Mouse (Mus musculus): Measurements from ENCODE around the gene Ccdc114. TPM values are rescaled to one million over a fixed set of nuclear protein-coding genes. Genes with fewer than 3 reads are reported as not detected.

Ccdc114 gene
- polyA plus RNA-seq, 1 experiment from 2014 or later: 2.3 TPM

DNA sequence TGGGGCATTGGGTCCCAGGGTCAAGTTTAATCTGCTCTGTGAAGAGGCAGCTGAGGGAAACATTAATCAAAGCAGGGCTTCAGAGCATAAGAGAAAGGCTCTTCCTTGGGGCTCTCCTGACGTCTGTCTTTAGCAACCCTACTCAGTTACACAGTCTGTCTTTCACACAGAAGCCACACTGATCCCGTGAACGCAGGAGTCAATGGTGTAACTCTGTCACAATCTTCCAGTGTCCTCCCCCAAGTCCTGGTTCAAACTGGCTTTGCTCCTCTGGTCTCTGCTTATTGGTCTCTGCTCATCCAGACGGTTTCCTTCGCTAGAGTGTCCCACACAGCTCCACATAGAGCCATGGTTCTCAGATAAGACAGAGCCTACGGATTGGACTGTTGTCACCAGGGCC, 50.2 kb downstream of the Ccdc114 start:
- WGBS: 44% methylated on average over 6 of the region's 6 CpGs
- ATAC-seq (ENCODE audit: low FRiP score, low TSS enrichment): no peak

DNA sequence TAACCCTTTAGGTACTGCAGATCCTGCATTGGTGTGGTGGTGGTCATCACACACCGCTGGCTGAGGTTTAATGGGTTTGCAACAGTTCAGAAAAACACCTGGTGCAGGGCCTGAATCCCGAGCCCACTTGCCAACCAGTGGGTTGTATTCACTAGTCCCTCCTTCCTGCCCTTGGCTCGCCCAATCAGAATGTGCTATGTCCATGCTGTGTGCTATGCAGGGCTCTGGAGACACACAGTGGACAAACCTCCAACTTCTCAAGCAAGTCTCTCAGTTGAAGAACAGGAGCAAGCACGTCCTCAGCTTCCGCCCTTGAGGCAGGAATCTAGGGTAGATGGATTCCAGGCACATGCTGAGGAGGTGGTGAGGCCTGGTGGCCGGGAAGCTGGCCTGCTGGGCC, 50.6 kb downstream of the Ccdc114 start:
- WGBS: 65% methylated on average over 6 of the region's 6 CpGs
- no peaks in the 10 kb centered on the region for H3K36me3 ChIP-seq (ENCODE audit: control insufficient read depth, insufficient read depth, low read length)
- no peaks in the 10 kb centered on the region for H3K27me3 ChIP-seq (ENCODE audit: control insufficient read depth, insufficient read depth, low read length)
- no peaks in the 10 kb centered on the region for H3K4me1 ChIP-seq (replicated peaks; ENCODE audit: control insufficient read depth, insufficient read depth)
- DNase-seq (ENCODE audit: low spot score) (no peak), ATAC-seq (ENCODE audit: low FRiP score, low TSS enrichment) (no peak)
- no peak overlapping the region for H3K4me3 ChIP-seq (ENCODE audit: low read depth, low read length)
- TF ChIP-seq EP300 (optimal IDR thresholded peaks at IDR 0.05) (no peak), CTCF (IDR thresholded peaks at IDR 0.05; ENCODE audit: low read depth) (peak; percentile 34)
- H3K4me2 ChIP-seq (replicated peaks; ENCODE audit: low read depth): no peak overlapping the region
- H3K9ac ChIP-seq (ENCODE audit: low read length): no peak overlapping the region
- no peak overlapping the region for H3K27ac ChIP-seq (replicated peaks)
- no peaks in the 10 kb centered on the region for H3K9me3 ChIP-seq (ENCODE audit: control insufficient read depth, low read length)

More for the DNA sequence above, 50.2 kb downstream of the Ccdc114 start:
- Histone ChIP-seq H3K9ac (ENCODE audit: low read length) (no peak overlapping the region), H3K27ac (replicated peaks) (no peak overlapping the region), H3K36me3 (ENCODE audit: control insufficient read depth, insufficient read depth, low read length) (no peaks in the 10 kb centered on the region), H3K4me2 (replicated peaks; ENCODE audit: low read depth) (no peak overlapping the region), H3K4me3 (ENCODE audit: low read depth, low read length) (no peak overlapping the region), H3K9me3 (ENCODE audit: control insufficient read depth, low read length) (no peaks in the 10 kb centered on the region), H3K4me1 (replicated peaks; ENCODE audit: control insufficient read depth, insufficient read depth) (no peaks in the 10 kb centered on the region), H3K27me3 (ENCODE audit: control insufficient read depth, insufficient read depth, low read length) (no peaks in the 10 kb centered on the region)
- TF ChIP-seq EP300 (optimal IDR thresholded peaks at IDR 0.05): no peak
- TF ChIP-seq CTCF (IDR thresholded peaks at IDR 0.05; ENCODE audit: low read depth): no peak
- DNase-seq (ENCODE audit: low spot score): no peak

DNA sequence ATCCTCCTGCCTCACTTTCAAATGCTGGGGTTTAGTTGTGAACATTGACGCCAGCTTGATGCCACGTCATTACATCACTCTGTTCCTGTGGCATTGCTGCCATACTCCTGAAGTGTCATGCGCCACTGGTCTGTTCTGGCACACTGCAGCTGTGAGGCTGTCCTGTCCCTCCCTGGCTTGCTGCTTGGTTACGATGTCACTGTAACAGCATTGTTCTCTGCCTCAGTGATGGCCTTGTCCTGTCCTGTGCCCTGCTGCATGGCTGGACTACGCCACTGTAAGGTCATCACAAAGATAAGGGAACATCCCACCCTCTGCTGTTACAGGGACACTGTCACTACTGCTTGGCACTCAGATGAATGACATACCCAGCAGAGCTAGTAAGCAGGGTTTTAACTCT, 57.7 kb downstream of the Ccdc114 start:
- 78% methylated on average over 5 of the region's 5 CpGs for WGBS
- Histone ChIP-seq H3K27ac (replicated peaks) (no peak overlapping the region), H3K9me3 (ENCODE audit: control insufficient read depth, low read length) (no peaks in the 10 kb centered on the region), H3K4me3 (ENCODE audit: low read depth, low read length) (no peak overlapping the region), H3K27me3 (ENCODE audit: control insufficient read depth, insufficient read depth, low read length) (no peaks in the 10 kb centered on the region), H3K9ac (ENCODE audit: low read length) (no peak overlapping the region), H3K4me1 (replicated peaks; ENCODE audit: control insufficient read depth, insufficient read depth) (no peaks in the 10 kb centered on the region), H3K36me3 (ENCODE audit: control insufficient read depth, insufficient read depth, low read length) (no peaks in the 10 kb centered on the region), H3K4me2 (replicated peaks; ENCODE audit: low read depth) (no peak overlapping the region)
- ATAC-seq (ENCODE audit: low FRiP score, low TSS enrichment) (no peak), DNase-seq (ENCODE audit: low spot score) (no peak)
- TF ChIP-seq CTCF (IDR thresholded peaks at IDR 0.05; ENCODE audit: low read depth) (no peak), EP300 (optimal IDR thresholded peaks at IDR 0.05) (no peak)

DNA sequence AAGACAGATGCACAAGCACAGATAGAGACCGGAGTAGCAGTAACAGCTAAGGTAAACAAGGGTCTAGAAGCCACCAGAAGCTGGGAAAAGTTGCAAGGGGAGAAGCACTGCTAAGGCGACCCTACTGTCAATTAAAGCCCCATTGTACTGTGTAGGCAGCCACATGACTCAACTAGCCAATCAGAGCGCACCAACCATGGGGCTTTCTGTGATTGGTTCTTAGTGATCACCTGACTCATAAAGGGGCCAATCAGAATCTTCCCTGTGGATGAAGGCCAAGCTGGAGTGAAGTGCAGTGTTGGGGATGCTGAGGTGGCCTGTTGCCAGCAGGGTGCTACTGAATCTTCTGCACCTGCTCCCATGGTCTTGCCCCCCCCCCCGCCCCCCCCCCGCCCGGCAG, 63.0 kb downstream of the Ccdc114 start:
- no peak overlapping the region for H3K4me2 ChIP-seq (replicated peaks; ENCODE audit: low read depth)
- H3K4me1 ChIP-seq (replicated peaks; ENCODE audit: control insufficient read depth, insufficient read depth): no peaks in the 10 kb centered on the region
- H3K9ac ChIP-seq (ENCODE audit: low read length): no peak overlapping the region
- H3K36me3 ChIP-seq (ENCODE audit: control insufficient read depth, insufficient read depth, low read length): no peaks in the 10 kb centered on the region
- TF ChIP-seq CTCF (IDR thresholded peaks at IDR 0.05; ENCODE audit: low read depth) (no peak), EP300 (optimal IDR thresholded peaks at IDR 0.05) (no peak)
- DNase-seq (ENCODE audit: low spot score) (no peak), ATAC-seq (ENCODE audit: low FRiP score, low TSS enrichment) (no peak)
- no peaks in the 10 kb centered on the region for H3K9me3 ChIP-seq (ENCODE audit: control insufficient read depth, low read length)
- no peaks in the 10 kb centered on the region for H3K27me3 ChIP-seq (ENCODE audit: control insufficient read depth, insufficient read depth, low read length)
- no peak overlapping the region for H3K4me3 ChIP-seq (ENCODE audit: low read depth, low read length)
- no peak overlapping the region for H3K27ac ChIP-seq (replicated peaks)
- 75% methylated on average over 3 of the region's 6 CpGs for WGBS

DNA sequence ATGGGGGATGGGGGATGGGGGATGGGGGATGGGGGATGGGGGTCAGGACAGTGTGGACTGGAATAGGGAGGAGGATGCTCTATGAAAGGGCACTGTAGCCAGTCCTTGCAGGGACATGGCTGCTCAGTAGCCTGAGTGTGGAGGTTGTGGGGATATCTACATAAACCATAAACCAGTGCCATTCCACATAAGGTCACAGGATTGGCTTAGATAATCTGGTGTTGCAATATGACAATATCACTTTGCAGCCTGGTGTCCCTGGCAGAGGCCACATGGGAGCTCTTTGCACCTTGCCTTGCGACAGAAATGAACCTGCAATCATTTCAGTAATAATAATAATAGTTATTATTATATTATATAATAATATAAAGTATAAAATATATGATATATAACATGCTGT, 64.5 kb downstream of the Ccdc114 start:
- Histone ChIP-seq H3K27ac (replicated peaks) (no peak overlapping the region), H3K4me2 (replicated peaks; ENCODE audit: low read depth) (no peak overlapping the region), H3K9ac (ENCODE audit: low read length) (no peak overlapping the region), H3K9me3 (ENCODE audit: control insufficient read depth, low read length) (no peaks in the 10 kb centered on the region), H3K4me1 (replicated peaks; ENCODE audit: control insufficient read depth, insufficient read depth) (no peaks in the 10 kb centered on the region), H3K4me3 (ENCODE audit: low read depth, low read length) (no peak overlapping the region), H3K36me3 (ENCODE audit: control insufficient read depth, insufficient read depth, low read length) (no peaks in the 10 kb centered on the region), H3K27me3 (ENCODE audit: control insufficient read depth, insufficient read depth, low read length) (no peaks in the 10 kb centered on the region)
- WGBS: 83% methylated on average over 1 of the region's 1 CpGs
- no peak for DNase-seq (ENCODE audit: low spot score)
- no peak for ATAC-seq (ENCODE audit: low FRiP score, low TSS enrichment)
- TF ChIP-seq CTCF (IDR thresholded peaks at IDR 0.05; ENCODE audit: low read depth) (no peak), EP300 (optimal IDR thresholded peaks at IDR 0.05) (no peak)

DNA sequence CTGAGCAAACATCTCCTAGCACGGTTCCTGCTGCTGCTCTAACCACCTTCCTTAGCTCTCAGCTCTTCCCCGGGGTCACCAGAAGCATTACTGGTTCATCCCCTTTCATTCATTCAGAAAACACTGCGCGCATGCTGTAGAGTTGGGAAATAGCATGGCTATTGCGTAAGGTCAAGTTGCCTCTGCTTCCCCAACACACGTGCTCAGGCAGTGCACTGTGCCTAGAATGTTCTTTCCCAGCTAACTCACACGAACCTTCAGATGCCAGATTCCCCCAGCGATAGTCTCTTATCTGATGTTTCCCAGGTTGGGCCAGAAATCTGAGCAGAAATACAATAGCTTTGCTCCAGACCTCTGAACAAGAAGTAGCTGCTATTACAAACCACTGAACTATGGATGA, 68.6 kb downstream of the Ccdc114 start:
- H3K36me3 ChIP-seq (ENCODE audit: control insufficient read depth, insufficient read depth, low read length): no peaks in the 10 kb centered on the region
- no peak for DNase-seq (ENCODE audit: low spot score)

More for the DNA sequence above, 68.6 kb downstream of the Ccdc114 start:
- no peak for ATAC-seq (ENCODE audit: low FRiP score, low TSS enrichment)
- no peak overlapping the region for H3K4me2 ChIP-seq (replicated peaks; ENCODE audit: low read depth)
- WGBS: 75% methylated on average over 8 of the region's 8 CpGs
- no peaks in the 10 kb centered on the region for H3K9me3 ChIP-seq (ENCODE audit: control insufficient read depth, low read length)
- no peak overlapping the region for H3K27ac ChIP-seq (replicated peaks)
- H3K4me3 ChIP-seq (ENCODE audit: low read depth, low read length): no peak overlapping the region
- no peaks in the 10 kb centered on the region for H3K4me1 ChIP-seq (replicated peaks; ENCODE audit: control insufficient read depth, insufficient read depth)
- H3K27me3 ChIP-seq (ENCODE audit: control insufficient read depth, insufficient read depth, low read length): no peaks in the 10 kb centered on the region
- TF ChIP-seq EP300 (optimal IDR thresholded peaks at IDR 0.05): no peak
- TF ChIP-seq CTCF (IDR thresholded peaks at IDR 0.05; ENCODE audit: low read depth): no peak
- H3K9ac ChIP-seq (ENCODE audit: low read length): no peak overlapping the region

Other genes starting within 250 kb of the Ccdc114 start
- gene Ntn5, start 240.1 kb upstream of the Ccdc114 start, polyA plus RNA-seq (2015; fragmentation: Nextera tagmentation; extraction: Ambion mirVana): 0.41 and 0.45 TPM in 2 replicates
- 0.53 and 0.56 TPM in 2 replicates for gene Sec1, start 229.7 kb upstream of the Ccdc114 start, polyA plus RNA-seq (2015; fragmentation: Nextera tagmentation; extraction: Ambion mirVana)
- 2.7 and 4.4 TPM in 2 replicates for gene Car11, start 224.2 kb upstream of the Ccdc114 start, polyA plus RNA-seq (2015; fragmentation: Nextera tagmentation; extraction: Ambion mirVana)
- gene Dbp, start 219.0 kb upstream of the Ccdc114 start, polyA plus RNA-seq (2015; fragmentation: Nextera tagmentation; extraction: Ambion mirVana): 8.8 and 12.6 TPM in 2 replicates
- gene Rpl18, start 208.6 kb upstream of the Ccdc114 start, polyA plus RNA-seq (2015; fragmentation: Nextera tagmentation; extraction: Ambion mirVana): 893 and 919 TPM in 2 replicates
- gene Sphk2, start 206.1 kb upstream of the Ccdc114 start, polyA plus RNA-seq (2015; fragmentation: Nextera tagmentation; extraction: Ambion mirVana): 23.6 and 24.5 TPM in 2 replicates
- gene Fam83e, start 202.9 kb upstream of the Ccdc114 start, polyA plus RNA-seq (2015; fragmentation: Nextera tagmentation; extraction: Ambion mirVana): 21.6 and 24.8 TPM in 2 replicates
- gene Spaca4, start 198.3 kb upstream of the Ccdc114 start, polyA plus RNA-seq (2015; fragmentation: Nextera tagmentation; extraction: Ambion mirVana): 0.39 and 0.56 TPM in 2 replicates
- 0.15 and 0.27 TPM in 2 replicates for gene Lmtk3, start 140.3 kb upstream of the Ccdc114 start, polyA plus RNA-seq (2015; fragmentation: Nextera tagmentation; extraction: Ambion mirVana)
- 83.2 and 87.1 TPM in 2 replicates for gene Sult2b1, start 139.4 kb upstream of the Ccdc114 start, polyA plus RNA-seq (2015; fragmentation: Nextera tagmentation; extraction: Ambion mirVana)
- gene Cyth2, start 109.5 kb upstream of the Ccdc114 start, polyA plus RNA-seq (2015; fragmentation: Nextera tagmentation; extraction: Ambion mirVana): 59.7 and 62.4 TPM in 2 replicates
- gene Kcnj14, start 99.3 kb upstream of the Ccdc114 start, polyA plus RNA-seq (2015; fragmentation: Nextera tagmentation; extraction: Ambion mirVana): 0.22 TPM in 2 replicates
- gene Grwd1, start 93.1 kb upstream of the Ccdc114 start, polyA plus RNA-seq (2015; fragmentation: Nextera tagmentation; extraction: Ambion mirVana): 25.6 and 25.7 TPM in 2 replicates
- 49.8 and 54.6 TPM in 2 replicates for gene Kdelr1, start 51.3 kb upstream of the Ccdc114 start, polyA plus RNA-seq (2015; fragmentation: Nextera tagmentation; extraction: Ambion mirVana)
- 0.35 and 0.38 TPM in 2 replicates for gene Grin2d, start 45.7 kb upstream of the Ccdc114 start, polyA plus RNA-seq (2015; fragmentation: Nextera tagmentation; extraction: Ambion mirVana)
- gene Syngr4, start 27.4 kb upstream of the Ccdc114 start, polyA plus RNA-seq (2015; fragmentation: Nextera tagmentation; extraction: Ambion mirVana): 0.46 and 0.79 TPM in 2 replicates
- 3.1 and 3.2 TPM in 2 replicates for gene Tmem143, start 27.1 kb upstream of the Ccdc114 start, polyA plus RNA-seq (2015; fragmentation: Nextera tagmentation; extraction: Ambion mirVana)
- 135 and 151 TPM in 2 replicates for gene Emp3, start 2.7 kb upstream of the Ccdc114 start, polyA plus RNA-seq (2015; fragmentation: Nextera tagmentation; extraction: Ambion mirVana)
- 0.44 and 0.87 TPM in 2 replicates for gene Abcc6, start 106.2 kb downstream of the Ccdc114 start, polyA plus RNA-seq (2015; fragmentation: Nextera tagmentation; extraction: Ambion mirVana)
- gene Nomo1, start 109.6 kb downstream of the Ccdc114 start, polyA plus RNA-seq (2015; fragmentation: Nextera tagmentation; extraction: Ambion mirVana): 19.3 and 20.3 TPM in 2 replicates
- gene Kcnj11, start 176.7 kb downstream of the Ccdc114 start, polyA plus RNA-seq (2015; fragmentation: Nextera tagmentation; extraction: Ambion mirVana): 0.61 and 0.81 TPM in 2 replicates